ENCODE assay signal across 9 mouse cellular contexts in genomic region chr11:67153123-67153522, GRCm38 (mm10). TPM values are rescaled to one million over a fixed set of nuclear protein-coding genes. Genes with fewer than 3 reads are reported as not detected.
DNase-seq lines count a peak whose midpoint lies in the region; ATAC-seq and TF ChIP-seq lines count a peak whose summit lies in the region.
"Had no signal": no experiment of that assay in that cellular context is flagged by ENCODE, and none has a peak within 500 bp of the region (broad histone marks: within the 10 kb centered on the region; RNA-seq: fewer than 3 reads in every experiment).

No protein-coding gene starts in this region.

- H3K27me3 ChIP-seq in stomach, postnatal 0 days (ENCODE audit: control insufficient read depth, insufficient read depth, low read length): no peaks in the 10 kb centered on the region
- H3K27me3 ChIP-seq: limb, embryonic 12.5 days had no signal

- 23% methylated on average over 1 of the region's 1 CpGs for whole genome bisulfite sequencing in stomach, postnatal 0 days

- no peak overlapping the region for H3K4me2 ChIP-seq in stomach, postnatal 0 days (replicated peaks; ENCODE audit: low read depth)
- H3K4me2 ChIP-seq: limb, embryonic 12.5 days had no signal

- TF ChIP-seq CTCF in stomach, postnatal 0 days (IDR thresholded peaks at IDR 0.05; ENCODE audit: low read depth): no peak

- H3K9ac ChIP-seq in stomach, postnatal 0 days (ENCODE audit: low read length): no peak overlapping the region
- H3K9ac ChIP-seq: limb, embryonic 12.5 days had no signal

- peak; percentile 51 for DNase-seq in adrenal gland, postnatal 10 days
- DNase-seq in adrenal gland, postnatal 4 days (ENCODE audit: low spot score in 2 of 2): no peak
- DNase-seq in kidney, postnatal 36 days: peak; percentile 4 to 10
- no peak for DNase-seq in kidney, postnatal 25 days
- peak; percentile 67 for DNase-seq in gastrocnemius, postnatal 25 days
- DNase-seq in right cerebral cortex, adult 2 months (ENCODE audit: low spot score in 2 of 2): peak; percentile 55 to 65
- no peak for DNase-seq in spleen, postnatal 10 days (ENCODE audit: low spot score in 2 of 2)
- DNase-seq in stomach, postnatal 0 days (ENCODE audit: low spot score): no peak

- ATAC-seq in stomach, postnatal 0 days (ENCODE audit: low FRiP score, low TSS enrichment): no peak

- no peaks in the 10 kb centered on the region for H3K36me3 ChIP-seq in stomach, postnatal 0 days (ENCODE audit: control insufficient read depth, insufficient read depth, low read length)
- H3K36me3 ChIP-seq: limb, embryonic 12.5 days had no signal

- TF ChIP-seq EP300 in stomach, postnatal 0 days (optimal IDR thresholded peaks at IDR 0.05): no peak

- H3K27ac ChIP-seq in stomach, postnatal 0 days (replicated peaks): no peak overlapping the region
- H3K27ac ChIP-seq: limb, embryonic 12.5 days had no signal

- H3K9me3 ChIP-seq in stomach, postnatal 0 days (ENCODE audit: control insufficient read depth, low read length): no peaks in the 10 kb centered on the region
- H3K9me3 ChIP-seq: limb, embryonic 12.5 days had no signal

- no peak overlapping the region for H3K4me3 ChIP-seq in stomach, postnatal 0 days (ENCODE audit: low read depth, low read length)
- H3K4me3 ChIP-seq: limb, embryonic 12.5 days had no signal

- no peaks in the 10 kb centered on the region for H3K4me1 ChIP-seq in stomach, postnatal 0 days (replicated peaks; ENCODE audit: control insufficient read depth, insufficient read depth)
- H3K4me1 ChIP-seq: limb, embryonic 12.5 days had no signal

RNA-seq across cellular contexts. Expression of gene Myh2, which starts 17.7 kb away (rescaled TPM):
- total RNA-seq in adrenal gland, postnatal 10 days (2021): 100 to 1,000 TPM in 1 of 2 experiments, 10 to 100 TPM in 1; 42.9 to 267 TPM
- 10 to 100 TPM in 1 of 2 experiments, 1 to 10 TPM in 1; 6.4 to 35.1 TPM for total RNA-seq in adrenal gland, postnatal 4 days (2021)
- 1,000 to 10,000 TPM; 1,544 to 1,819 TPM for total RNA-seq in gastrocnemius, postnatal 25 days (2021)
- 0.04 and 0.10 TPM in 2 replicates for polyA plus RNA-seq in stomach, postnatal 0 days (2015; fragmentation: Nextera tagmentation; extraction: Ambion mirVana)

RNA-seq across cellular contexts. Expression of gene Myh1, which starts 46.7 kb away (rescaled TPM):
- total RNA-seq in adrenal gland, postnatal 10 days (2021): 100 to 1,000 TPM; 152 to 834 TPM
- total RNA-seq in adrenal gland, postnatal 4 days (2021): 10 to 100 TPM; 35.6 to 60.0 TPM
- total RNA-seq in gastrocnemius, postnatal 25 days (2021): 1,000 to 10,000 TPM; 3,929 to 5,903 TPM
- polyA plus RNA-seq in stomach, postnatal 0 days (2015; fragmentation: Nextera tagmentation; extraction: Ambion mirVana): 0.01 and 0.05 TPM in 2 replicates

Comparison
In these comparisons a context has a peak if more than half of its experiments do, and no peak if none do; other contexts are left out.
1. DNase-seq: peak in adrenal gland, postnatal 10 days (single experiment), kidney, postnatal 36 days (2 of 2), gastrocnemius, postnatal 25 days (single experiment) and right cerebral cortex, adult 2 months (2 of 2); none in adrenal gland, postnatal 4 days (0 of 2), kidney, postnatal 25 days (0 of 2), spleen, postnatal 10 days (0 of 2) and stomach, postnatal 0 days (single experiment).
2. RNA of gene Myh2, which starts 17.7 kb away (total RNA-seq): 1,544 to 1,819 TPM in gastrocnemius, postnatal 25 days; 42.9 to 267 TPM in adrenal gland, postnatal 10 days and 6.4 to 35.1 TPM in adrenal gland, postnatal 4 days; every median in the first group is over 4 times any median in the second.
3. RNA of gene Myh1, which starts 46.7 kb away (total RNA-seq): 3,929 to 5,903 TPM in gastrocnemius, postnatal 25 days; 152 to 834 TPM in adrenal gland, postnatal 10 days and 35.6 to 60.0 TPM in adrenal gland, postnatal 4 days; every median in the first group is over 4 times any median in the second.